Mouse (Mus musculus) heart, postnatal 25 days (tissue): ENCODE results near the gene A930017K11Rik. TPM values are rescaled to one million over a fixed set of nuclear protein-coding genes. Genes with fewer than 3 reads are reported as not detected.

Experiments used
- total RNA-seq, 2 experiments: library from RNA; stranded (reverse); gene quantifications; 2 replicates each; pipeline ENCODE4 v1.2.3; 2021

A930017K11Rik gene
- total RNA-seq, 2 experiments from 2014 or later: 0.17 to 0.18 TPM

Other genes with a start within 250 kb of the A930017K11Rik start
- under 1 TPM in 1 of 2 experiments, not detected in 1; 0.70 TPM for gene Gng13, start 235.4 kb downstream of the A930017K11Rik start, total RNA-seq
- gene Chtf18, start 225.1 kb downstream of the A930017K11Rik start, total RNA-seq: 1 to 10 TPM; 1.6 to 1.9 TPM
- 1 to 10 TPM; 5.3 to 5.6 TPM for gene Rpusd1, start 224.9 kb downstream of the A930017K11Rik start, total RNA-seq
- gene Mslnl, start 216.5 kb downstream of the A930017K11Rik start, total RNA-seq: not detected
- 10 to 100 TPM; 21.2 to 28.5 TPM for gene Msln, start 198.2 kb downstream of the A930017K11Rik start, total RNA-seq
- 10 to 100 TPM; 44.8 to 48.2 TPM for gene Narfl, start 178.8 kb downstream of the A930017K11Rik start, total RNA-seq
- gene Haghl, start 166.9 kb downstream of the A930017K11Rik start, total RNA-seq: 1 to 10 TPM; 5.5 to 9.1 TPM
- gene Ccdc78, start 166.0 kb downstream of the A930017K11Rik start, total RNA-seq: not detected
- 10 to 100 TPM; 35.4 to 36.0 TPM for gene Fam173a, start 159.7 kb downstream of the A930017K11Rik start, total RNA-seq
- gene AC134908.4, start 156.9 kb downstream of the A930017K11Rik start, total RNA-seq: under 1 TPM in 1 of 2 experiments, not detected in 1; 0.53 TPM
- 10 to 100 TPM; 74.4 to 75.1 TPM for gene Metrn, start 155.4 kb downstream of the A930017K11Rik start, total RNA-seq
- 1 to 10 TPM; 1.2 to 1.3 TPM for gene Fbxl16, start 143.5 kb downstream of the A930017K11Rik start, total RNA-seq
- gene Wdr24, start 128.9 kb downstream of the A930017K11Rik start, total RNA-seq: 10 to 100 TPM; 10.2 to 10.6 TPM
- gene Jmjd8, start 123.7 kb downstream of the A930017K11Rik start, total RNA-seq: 10 to 100 TPM; 35.5 to 36.6 TPM
- gene Stub1, start 119.2 kb downstream of the A930017K11Rik start, total RNA-seq: 100 to 1,000 TPM; 114 to 117 TPM
- gene Rhbdl1, start 115.3 kb downstream of the A930017K11Rik start, total RNA-seq: 1 to 10 TPM; 1.2 to 2.2 TPM
- gene Gm20683, start 110.8 kb downstream of the A930017K11Rik start, total RNA-seq: 1 to 10 TPM; 2.8 to 3.6 TPM
- gene Rhot2, start 107.7 kb downstream of the A930017K11Rik start, total RNA-seq: 100 to 1,000 TPM; 120 to 125 TPM
- gene Wdr90, start 91.1 kb downstream of the A930017K11Rik start, total RNA-seq: 1 to 10 TPM; 2.8 to 2.9 TPM
- gene Mcrip2, start 83.8 kb downstream of the A930017K11Rik start, total RNA-seq: 100 to 1,000 TPM; 261 to 270 TPM
- 10 to 100 TPM; 13.6 to 14.4 TPM for gene Mettl26, start 77.5 kb downstream of the A930017K11Rik start, total RNA-seq
- gene Wfikkn1, start 71.7 kb downstream of the A930017K11Rik start, total RNA-seq: under 1 TPM; 0.45 to 0.75 TPM
- 10 to 100 TPM; 17.0 to 17.4 TPM for gene Rab40c, start 32.8 kb downstream of the A930017K11Rik start, total RNA-seq
- 10 to 100 TPM; 49.0 to 55.6 TPM for gene Pigq, start 7.6 kb downstream of the A930017K11Rik start, total RNA-seq
- gene Nhlrc4, start 7.6 kb downstream of the A930017K11Rik start, total RNA-seq: not detected
- gene Capn15, start 33.2 kb upstream of the A930017K11Rik start, total RNA-seq: 1 to 10 TPM; 7.1 to 7.8 TPM
- gene Rab11fip3, start 117.0 kb upstream of the A930017K11Rik start, total RNA-seq: 10 to 100 TPM; 28.0 to 30.2 TPM
- 10 to 100 TPM; 11.0 to 11.7 TPM for gene Decr2, start 137.8 kb upstream of the A930017K11Rik start, total RNA-seq
- 1 to 10 TPM; 3.2 to 3.6 TPM for gene Nme4, start 143.0 kb upstream of the A930017K11Rik start, total RNA-seq
- 1 to 10 TPM; 2.5 to 3.1 TPM for gene Tmem8, start 160.7 kb upstream of the A930017K11Rik start, total RNA-seq
- gene Mrpl28, start 170.9 kb upstream of the A930017K11Rik start, total RNA-seq: 100 to 1,000 TPM; 130 to 133 TPM
- gene Axin1, start 186.1 kb upstream of the A930017K11Rik start, total RNA-seq: 10 to 100 TPM; 14.0 to 16.0 TPM
- gene Pdia2, start 246.5 kb upstream of the A930017K11Rik start, total RNA-seq: not detected